Mouse (Mus musculus) liver, postnatal 0 days (tissue): ENCODE results near the gene Myl7. TPM values are rescaled to one million over a fixed set of nuclear protein-coding genes. Genes with fewer than 3 reads are reported as not detected.

ENCODE experiments used
- ATAC-seq: fragments of 200-750 bp; cut with Nextera tagmentation; 2 replicates; pipeline ENCODE4 v1.8.0; 2017; ENCODE audit warnings: mild to moderate bottlenecking, moderate library complexity
- DNase-seq: peaks from one replicate; pipeline ENCODE4 v3.0.0-alpha.2; 2016
- H3K27ac ChIP-seq: fragments of 300-500 bp; sonication (generic); 2 replicates; pipeline ENCODE4 v1.5.1; 2014; ENCODE audit warnings: antibody characterized with exemption, moderate library complexity, mild to moderate bottlenecking, low read depth
- H3K27me3 ChIP-seq: fragments of 300-500 bp; sonication (generic); 2 replicates; pipeline ENCODE4 v1.6.1; 2014; ENCODE audit warnings: low read length, control low read depth, mixed read lengths; ENCODE audit not compliant: insufficient read depth
- H3K36me3 ChIP-seq: fragments of 300-500 bp; sonication (generic); replicated peaks from 2 replicates; pipeline ENCODE4 v1.6.1; 2014; ENCODE audit warnings: mild to moderate bottlenecking, control low read depth, low read length, moderate library complexity, mixed read lengths; ENCODE audit not compliant: insufficient read depth
- H3K4me1 ChIP-seq: fragments of 300-500 bp; sonication (generic); 2 replicates; pipeline ENCODE4 v1.6.1; 2014; ENCODE audit warnings: antibody characterized with exemption, mild to moderate bottlenecking, control low read depth; ENCODE audit not compliant: insufficient read depth
- H3K4me2 ChIP-seq: fragments of 300-500 bp; sonication (generic); 2 replicates; pipeline ENCODE4 v1.6.1; 2014; ENCODE audit warnings: low read depth, mild to moderate bottlenecking, low read length, moderate library complexity, mixed read lengths
- H3K4me3 ChIP-seq: fragments of 300-500 bp; sonication (generic); 2 replicates; pipeline ENCODE4 v1.5.1; 2014; ENCODE audit warnings: low read depth, low read length
- H3K9ac ChIP-seq: fragments of 300-500 bp; sonication (generic); replicated peaks from 2 replicates; pipeline ENCODE4 v1.6.1; 2014; ENCODE audit warnings: mild to moderate bottlenecking, moderate library complexity
- H3K9me3 ChIP-seq: fragments of 300-500 bp; sonication (generic); 2 replicates; pipeline ENCODE4 v1.6.1; 2016; ENCODE audit warnings: mild to moderate bottlenecking, control low read depth, low read length, mixed read lengths
- CTCF ChIP-seq: sonication (generic); IDR thresholded peaks from 2 replicates; pipeline ENCODE4 v1.5.1; 2016; ENCODE audit warnings: antibody characterized with exemption, low read depth
- EP300 ChIP-seq: IDR thresholded peaks from 2 replicates; pipeline ENCODE4 v1.6.1; 2016; ENCODE audit warnings: antibody characterized with exemption, low read depth, mild to moderate bottlenecking
- WGBS: fragments of 180-500 bp; shearing (Covaris S2); extraction: QIAGEN DNeasy Blood & Tissue Kit; methylation state at CpG from one replicate; pipeline ENCODE4 v1.1.7; 2014; ENCODE audit not compliant: insufficient replicate concordance; 5-methylcytosine and 5-hydroxymethylcytosine counted together
- polyA plus RNA-seq: library from polyadenylated mRNA; unstranded; fragments of >200 nt; fragmentation: Nextera tagmentation; extraction: Ambion mirVana; gene quantifications from 2 replicates; pipeline ENCODE4 v1.2.1, GENCODE M21; 2015

Myl7 gene
- polyA plus RNA-seq, 1 experiment from 2014 or later: 2.6 TPM

- H3K36me3 ChIP-seq: no peaks in the 10 kb centered on the region
- no peak overlapping the region for H3K27ac ChIP-seq
- no peaks in the 10 kb centered on the region for H3K9me3 ChIP-seq
- H3K4me3 ChIP-seq: no peak overlapping the region
- no peak overlapping the region for H3K9ac ChIP-seq
- H3K27me3 ChIP-seq: no peaks in the 10 kb centered on the region
- no peak overlapping the region for H3K4me2 ChIP-seq
- TF ChIP-seq CTCF (no peak), EP300 (no peak)
- no peaks in the 10 kb centered on the region for H3K4me1 ChIP-seq
- ATAC-seq (no peak), DNase-seq (no peak)
- WGBS: 65% methylated on average over 3 of the region's 3 CpGs
Measured at GRCm38 (mm10) chr11:5926696-5927220, 28.2 kb upstream of the Myl7 start.

- H3K27ac ChIP-seq: no peak overlapping the region
- no peak for DNase-seq
- H3K27me3 ChIP-seq: no peaks in the 10 kb centered on the region
- H3K4me3 ChIP-seq: no peak overlapping the region
- H3K9ac ChIP-seq: no peak overlapping the region
- H3K4me2 ChIP-seq: no peak overlapping the region
- no peak for ATAC-seq
- H3K9me3 ChIP-seq: no peaks in the 10 kb centered on the region
- TF ChIP-seq EP300: no peak
- TF ChIP-seq CTCF: no peak
- no peaks in the 10 kb centered on the region for H3K36me3 ChIP-seq
- 72% methylated on average over 8 of the region's 8 CpGs for WGBS
- peaks cover 3% of the 10 kb centered on the region; the same call in 1 of the 2 replicates for H3K4me1 ChIP-seq
Measured at GRCm38 (mm10) chr11:5924699-5925098, 26.1 kb upstream of the Myl7 start.

- DNase-seq: peak; percentile 83
- peak overlapping the region; percentile 87 for H3K27ac ChIP-seq
Measured at GRCm38 (mm10) chr11:5920323-5920960, 21.9 kb upstream of the Myl7 start.

GRCm38 (mm10) chr11:5919606-5920005, 21.0 kb upstream of the Myl7 start:
- peak; percentile 69 for TF ChIP-seq EP300
- TF ChIP-seq CTCF: no peak
- no peaks in the 10 kb centered on the region for H3K9me3 ChIP-seq
- peaks cover 10% of the 10 kb centered on the region; the same call in 1 of the 2 replicates for H3K4me1 ChIP-seq
- peak; percentile 58 for DNase-seq
- no peaks in the 10 kb centered on the region for H3K36me3 ChIP-seq
- H3K27ac ChIP-seq: peak overlapping the region; percentile 87
- no peak overlapping the region for H3K4me2 ChIP-seq
- H3K27me3 ChIP-seq: no peaks in the 10 kb centered on the region
- H3K9ac ChIP-seq: no peak overlapping the region
- 68% methylated on average over 4 of the region's 4 CpGs for WGBS
- no peak overlapping the region for H3K4me3 ChIP-seq
- ATAC-seq: peak; percentile 92

More at GRCm38 (mm10) chr11:5920323-5920960, 21.9 kb upstream of the Myl7 start:
- Histone ChIP-seq H3K4me1 (peaks cover 5% of the 10 kb centered on the region; the same call in 1 of the 2 replicates), H3K4me3 (no peak overlapping the region), H3K9ac (no peak overlapping the region), H3K9me3 (no peaks in the 10 kb centered on the region), H3K27me3 (no peaks in the 10 kb centered on the region), H3K4me2 (0 out of 2 replicates have a peak overlapping the region, but pooled peaks have one; percentile 38), H3K36me3 (no peaks in the 10 kb centered on the region)
- TF ChIP-seq EP300 (no peak), CTCF (no peak)
- WGBS: 42% methylated on average over 17 of the region's 17 CpGs
- peak; percentile 80 for ATAC-seq

- Histone ChIP-seq H3K36me3 (no peaks in the 10 kb centered on the region), H3K27ac (no peak overlapping the region), H3K4me1 (peaks cover 12% of the 10 kb centered on the region; the same call in 1 of the 2 replicates), H3K4me3 (no peak overlapping the region), H3K9ac (no peak overlapping the region), H3K4me2 (no peak overlapping the region), H3K27me3 (no peaks in the 10 kb centered on the region), H3K9me3 (no peaks in the 10 kb centered on the region)
- no peak for DNase-seq
- no peak for ATAC-seq
- TF ChIP-seq EP300 (no peak), CTCF (no peak)
- WGBS: 63% methylated on average over 2 of the region's 2 CpGs
Measured at GRCm38 (mm10) chr11:5918111-5918510, 19.5 kb upstream of the Myl7 start.

- WGBS: 76% methylated on average over 8 of the region's 8 CpGs
- Histone ChIP-seq H3K27ac (no peak overlapping the region), H3K4me2 (no peak overlapping the region), H3K27me3 (no peaks in the 10 kb centered on the region), H3K4me1 (peaks cover 17% of the 10 kb centered on the region; the same call in 1 of the 2 replicates), H3K9me3 (no peaks in the 10 kb centered on the region), H3K4me3 (no peak overlapping the region), H3K9ac (no peak overlapping the region), H3K36me3 (no peaks in the 10 kb centered on the region)
- TF ChIP-seq EP300 (no peak), CTCF (no peak)
- DNase-seq (no peak), ATAC-seq (no peak)
Measured at GRCm38 (mm10) chr11:5916178-5916548, 17.6 kb upstream of the Myl7 start.
